Mouse (Mus musculus) heart, adult 2 months (tissue): ENCODE data around the gene Ppfibp2. TPM values are rescaled to one million over a fixed set of nuclear protein-coding genes. Genes with fewer than 3 reads are reported as not detected.

Experiments
- DNase-seq, 2 experiments: peaks; one replicate each; pipeline ENCODE4 v3.0.0; 2021
- H3K27ac ChIP-seq: fragments of 200-600 bp; 2 replicates; pipeline ENCODE4 v1.8.1; 2022
- H3K27me3 ChIP-seq: fragments of 200-500 bp; 2 replicates; pipeline ENCODE4 v1.6.1; 2012; ENCODE audit warnings: mild to moderate bottlenecking, low read length, inconsistent platforms, mixed read lengths; ENCODE audit not compliant: control insufficient read depth, insufficient read depth
- H3K36me3 ChIP-seq: fragments of 200-500 bp; 2 replicates; pipeline ENCODE4 v1.6.1; 2012; ENCODE audit warnings: low read length, inconsistent platforms; ENCODE audit not compliant: control insufficient read depth, insufficient read depth
- H3K4me1 ChIP-seq: fragments of 200-500 bp; 2 replicates; pipeline ENCODE4 v1.6.1; 2011; ENCODE audit warnings: low read length; ENCODE audit not compliant: control insufficient read depth, insufficient read depth
- H3K4me3 ChIP-seq: fragments of 200-600 bp; 2 replicates; pipeline ENCODE4 v1.8.1; 2022
- H3K79me2 ChIP-seq: fragments of 200-500 bp; replicated peaks from 2 replicates; pipeline ENCODE4 v1.6.1; 2012; ENCODE audit warnings: mild to moderate bottlenecking, inconsistent platforms, low read length, moderate library complexity, mixed read lengths; ENCODE audit not compliant: control insufficient read depth, insufficient read depth
- H3K9ac ChIP-seq: fragments of 200-500 bp; 2 replicates; pipeline ENCODE4 v1.6.1; 2012; ENCODE audit warnings: low read depth, mild to moderate bottlenecking, control low read depth, inconsistent platforms, low read length, mixed read lengths
- CTCF ChIP-seq: fragments of 200-600 bp; IDR thresholded peaks from 2 replicates; pipeline ENCODE4 v1.8.1; 2022; ENCODE audit warnings: antibody characterized with exemption, mild to moderate bottlenecking, moderate library complexity
- EP300 ChIP-seq: fragments of 200-500 bp; IDR thresholded peaks from 2 replicates; pipeline ENCODE4 v1.6.1; 2011; ENCODE audit warnings: low read depth, low read length, control low read depth; ENCODE audit not compliant: insufficient read depth
- POLR2A ChIP-seq: fragments of 200-500 bp; IDR thresholded peaks from 2 replicates; pipeline ENCODE4 v1.6.1; 2011; ENCODE audit warnings: mild to moderate bottlenecking, low read depth, low read length, control low read depth; ENCODE audit not compliant: insufficient read depth
- WGBS: fragments of 180-500 bp; shearing (Covaris S2); methylation state at CpG from one replicate; pipeline ENCODE4 v1.1.7; 2018; 5-methylcytosine and 5-hydroxymethylcytosine counted together
- intact Hi-C: fragments of 180-260 bp; cut with DNase I; formaldehyde crosslinking; loops from one replicate; pipeline ENCODE4 v1.15.1; 2025
- polyA plus RNA-seq: library from polyadenylated mRNA; depleted of rRNA; stranded (reverse); fragments of >200 nt; gene quantifications from 2 replicates; pipeline ENCODE4 v1.2.3, GENCODE M21; 2012
- total RNA-seq, 2 experiments: library from RNA; stranded (reverse); gene quantifications; 2 replicates each; pipeline ENCODE4 v1.2.3; 2021

The Ppfibp2 gene
- total and polyA plus RNA-seq, 3 experiments, result 17.4 to 20.1 (median 19.9) TPM

DNA sequence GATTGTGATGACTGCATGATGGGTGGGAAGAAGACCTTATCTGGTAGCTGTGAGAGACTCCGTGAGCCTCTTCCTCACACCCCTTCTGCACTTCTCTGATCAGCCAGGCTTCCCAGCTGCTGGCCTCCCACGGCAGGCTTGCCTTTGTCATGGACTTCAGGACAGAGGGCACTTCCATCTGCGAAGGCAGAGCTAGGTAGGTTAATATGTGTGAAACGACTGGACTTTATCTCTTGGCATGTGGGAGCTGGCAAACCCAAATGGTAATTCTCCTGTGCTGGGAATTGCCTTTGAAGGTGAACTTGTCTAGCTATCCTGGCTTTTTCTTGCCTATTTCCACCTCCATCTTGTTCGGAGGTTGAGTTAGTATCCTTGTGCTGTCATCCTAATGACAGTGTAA lies 5.6 kb downstream of the Ppfibp2 start:
- WGBS, result 35% methylated on average over 5 of the region's 5 CpGs
- intact Hi-C loops, result no loop called here

DNA sequence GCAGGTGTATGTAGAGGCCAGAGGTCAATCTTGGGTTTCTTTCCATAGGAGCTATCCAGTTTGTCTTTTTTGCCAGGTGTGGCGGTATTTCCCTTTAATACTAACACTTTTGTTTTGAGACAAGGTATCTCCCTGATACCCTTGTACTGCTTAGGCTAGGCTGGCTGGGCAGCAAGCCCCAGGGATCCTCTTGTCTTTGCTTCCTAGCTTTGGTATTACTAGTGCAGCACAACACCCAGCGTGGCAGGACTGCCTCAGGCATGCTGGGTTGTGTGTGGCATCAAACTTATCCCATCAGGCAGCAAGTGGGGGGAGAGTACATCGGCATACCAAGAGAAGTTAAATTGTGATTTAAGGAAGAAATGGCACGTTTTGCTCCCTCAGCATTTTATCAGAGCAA lies 7.5 kb downstream of the Ppfibp2 start:
- intact Hi-C loops, result no loop called here
- Histone ChIP-seq H3K27ac (no peak overlapping the region), H3K36me3 (no peaks in the 10 kb centered on the region), H3K9ac (no peak overlapping the region), H3K27me3 (no peaks in the 10 kb centered on the region), H3K4me3 (no peak overlapping the region), H3K79me2 (no peaks in the 10 kb centered on the region; the same call in 1 of the 2 replicates), H3K4me1 (no peaks in the 10 kb centered on the region; the same call in 1 of the 2 replicates)
- WGBS, result 67% methylated on average over 4 of the region's 4 CpGs
- DNase-seq, result no peak
- TF ChIP-seq EP300 (no peak), CTCF (no peak), POLR2A (no peak)

More for the DNA sequence above, 5.6 kb downstream of the Ppfibp2 start:
- Histone ChIP-seq H3K79me2 (no peaks in the 10 kb centered on the region), H3K27me3 (no peaks in the 10 kb centered on the region), H3K27ac (no peak overlapping the region), H3K4me3 (no peak overlapping the region), H3K9ac (no peak overlapping the region), H3K36me3 (no peaks in the 10 kb centered on the region), H3K4me1 (no peaks in the 10 kb centered on the region; the same call in 1 of the 2 replicates)
- DNase-seq, result no peak
- no peak for TF ChIP-seq EP300

DNA sequence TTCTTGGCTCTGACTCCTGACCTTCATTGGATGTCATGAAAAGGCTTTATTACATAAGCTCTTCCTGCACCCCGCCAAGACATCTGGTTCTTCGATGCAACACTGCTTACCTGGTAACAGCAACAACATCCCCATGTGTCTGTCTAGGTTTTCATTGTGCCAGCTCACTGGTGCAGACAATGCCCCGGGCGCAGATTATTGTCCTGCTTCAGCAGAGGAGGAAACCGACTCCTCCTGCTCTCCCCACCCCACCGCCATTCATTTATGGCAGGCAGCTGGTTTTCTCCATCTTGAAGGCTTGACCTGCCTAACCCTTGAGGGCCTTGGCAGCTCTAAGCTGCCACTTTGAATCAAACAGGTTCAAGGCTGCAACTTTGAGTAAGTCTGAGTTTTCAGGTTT lies 7.9 kb downstream of the Ppfibp2 start:
- H3K79me2 ChIP-seq, result no peaks in the 10 kb centered on the region; the same call in 1 of the 2 replicates
- peak in 1 of 2 experiments; percentile 8 for DNase-seq
- no peak overlapping the region for H3K4me3 ChIP-seq
- intact Hi-C loops, result no loop called here
- 76% methylated on average over 6 of the region's 6 CpGs for WGBS
- no peaks in the 10 kb centered on the region for H3K36me3 ChIP-seq
- TF ChIP-seq POLR2A (no peak), CTCF (no peak), EP300 (no peak)
- no peak overlapping the region for H3K9ac ChIP-seq
- no peaks in the 10 kb centered on the region; the same call in 1 of the 2 replicates for H3K4me1 ChIP-seq
- H3K27ac ChIP-seq, result no peak overlapping the region
- no peaks in the 10 kb centered on the region for H3K27me3 ChIP-seq

DNA sequence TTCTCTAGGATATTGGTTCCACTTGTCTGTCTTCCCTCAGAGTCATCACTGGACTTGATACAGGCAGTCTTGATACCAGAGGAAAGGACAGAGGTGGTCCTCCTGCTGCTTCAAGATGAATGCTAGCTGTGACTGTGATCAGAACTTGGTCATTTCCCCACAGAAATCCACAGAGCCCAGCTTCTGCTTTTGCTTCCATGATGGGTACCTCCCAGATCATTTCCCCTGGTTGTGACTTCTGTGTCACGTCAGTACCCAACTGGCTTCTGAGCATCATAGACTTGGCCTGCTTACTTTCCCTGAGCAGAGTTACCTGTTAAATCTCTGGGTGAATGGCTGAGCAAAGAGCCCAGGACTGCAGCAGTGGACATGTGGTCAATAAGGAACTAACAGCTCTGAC lies 12.8 kb downstream of the Ppfibp2 start:
- Histone ChIP-seq H3K4me1 (no peaks in the 10 kb centered on the region), H3K79me2 (no peaks in the 10 kb centered on the region; the same call in 1 of the 2 replicates), H3K27ac (no peak overlapping the region), H3K4me3 (no peak overlapping the region), H3K27me3 (no peaks in the 10 kb centered on the region), H3K36me3 (no peaks in the 10 kb centered on the region), H3K9ac (no peak overlapping the region)
- TF ChIP-seq EP300 (no peak), POLR2A (no peak), CTCF (no peak)
- WGBS, result 84% methylated on average over 1 of the region's 1 CpGs
- intact Hi-C loops, result no loop called here
- DNase-seq, result no peak

DNA sequence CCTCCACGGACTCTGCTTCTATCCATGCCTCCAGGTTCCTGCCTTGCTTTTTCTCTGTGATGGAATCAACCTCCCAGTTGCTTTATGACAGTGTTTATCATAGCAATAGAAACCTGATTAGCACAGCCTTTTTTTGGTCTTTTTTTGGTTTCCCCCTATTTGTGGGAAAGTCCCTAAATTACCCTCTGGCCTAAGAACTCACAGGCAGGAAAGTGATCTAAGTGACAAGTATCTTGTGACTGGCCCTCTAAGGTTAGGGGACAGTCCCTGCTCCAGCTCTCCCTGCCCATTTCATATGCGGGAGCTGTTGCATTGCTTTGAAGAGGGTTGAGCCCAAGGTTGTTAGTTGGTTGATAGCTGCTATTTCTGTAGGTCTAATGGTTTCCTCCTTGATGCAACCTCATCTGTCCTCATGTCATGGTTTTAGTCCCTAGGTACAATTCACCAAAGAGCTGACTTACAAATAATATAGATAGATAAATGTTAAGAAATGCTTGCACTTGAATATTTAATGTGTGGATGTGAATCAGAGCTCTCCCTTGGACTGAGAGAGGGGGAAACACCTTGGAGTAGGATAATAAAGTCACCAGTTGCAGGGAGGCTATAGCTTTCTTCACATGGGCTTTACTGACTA lies 14.7 kb downstream of the Ppfibp2 start:
- TF ChIP-seq CTCF, result no peak
- TF ChIP-seq EP300, result no peak
- no peak for TF ChIP-seq POLR2A
- no peak for DNase-seq
- no peaks in the 10 kb centered on the region for H3K36me3 ChIP-seq
- WGBS, result 85% methylated on average over 2 of the region's 2 CpGs
- no peak overlapping the region for H3K9ac ChIP-seq
- H3K27me3 ChIP-seq, result no peaks in the 10 kb centered on the region
- intact Hi-C loops, result no loop called here
- no peak overlapping the region for H3K4me3 ChIP-seq
- H3K27ac ChIP-seq, result no peak overlapping the region
- no peaks in the 10 kb centered on the region; the same call in 1 of the 2 replicates for H3K79me2 ChIP-seq
- H3K4me1 ChIP-seq, result no peaks in the 10 kb centered on the region

DNA sequence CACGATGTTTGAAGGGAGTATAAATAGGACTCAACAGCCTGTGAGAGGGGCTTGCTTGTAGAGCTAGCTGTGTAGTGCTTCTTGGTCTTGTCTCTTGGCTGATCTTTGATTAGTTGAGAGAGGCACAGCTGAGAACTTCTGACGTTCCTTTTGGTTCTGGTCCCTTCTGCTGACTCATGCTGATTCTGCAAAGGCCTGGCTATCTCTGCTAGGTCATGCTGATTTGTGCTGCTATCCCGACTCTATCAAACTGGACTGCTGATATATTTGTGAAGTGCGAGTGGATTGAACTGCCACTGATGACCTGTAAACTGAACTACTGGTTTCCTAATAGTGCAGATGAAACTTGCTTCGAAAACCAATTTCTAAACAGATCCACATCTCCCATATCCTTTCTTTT lies 15.9 kb downstream of the Ppfibp2 start:
- intact Hi-C loops, result no loop called here
- no peak overlapping the region for H3K27ac ChIP-seq
- TF ChIP-seq CTCF (no peak), EP300 (no peak), POLR2A (no peak)
- H3K9ac ChIP-seq, result no peak overlapping the region
- WGBS, result 59% methylated on average over 5 of the region's 5 CpGs
- no peaks in the 10 kb centered on the region for H3K4me1 ChIP-seq
- H3K4me3 ChIP-seq, result no peak overlapping the region
- no peaks in the 10 kb centered on the region; the same call in 1 of the 2 replicates for H3K79me2 ChIP-seq
- no peaks in the 10 kb centered on the region for H3K36me3 ChIP-seq
- H3K27me3 ChIP-seq, result no peaks in the 10 kb centered on the region
- no peak for DNase-seq
